Mouse (Mus musculus) brain, embryonic 14.5 days (tissue): Measurements from ENCODE around the gene Rnf43.

ENCODE experiments used
- CTCF ChIP-seq: fragments of 200-500 bp; IDR thresholded peaks from 2 replicates; pipeline ENCODE4 v1.5.1; 2012; ENCODE audit warnings: inconsistent platforms, mild to moderate bottlenecking, moderate library complexity, borderline replicate concordance; ENCODE audit not compliant: insufficient read depth, insufficient read length; ENCODE audit errors: extremely low read depth
- POLR2A ChIP-seq: fragments of 200-500 bp; IDR thresholded peaks from 2 replicates; pipeline ENCODE4 v1.6.1; 2012; ENCODE audit warnings: mild to moderate bottlenecking, inconsistent platforms, borderline replicate concordance; ENCODE audit not compliant: poor library complexity, insufficient read depth, insufficient read length, severe bottlenecking; ENCODE audit errors: extremely low read depth

DNA sequence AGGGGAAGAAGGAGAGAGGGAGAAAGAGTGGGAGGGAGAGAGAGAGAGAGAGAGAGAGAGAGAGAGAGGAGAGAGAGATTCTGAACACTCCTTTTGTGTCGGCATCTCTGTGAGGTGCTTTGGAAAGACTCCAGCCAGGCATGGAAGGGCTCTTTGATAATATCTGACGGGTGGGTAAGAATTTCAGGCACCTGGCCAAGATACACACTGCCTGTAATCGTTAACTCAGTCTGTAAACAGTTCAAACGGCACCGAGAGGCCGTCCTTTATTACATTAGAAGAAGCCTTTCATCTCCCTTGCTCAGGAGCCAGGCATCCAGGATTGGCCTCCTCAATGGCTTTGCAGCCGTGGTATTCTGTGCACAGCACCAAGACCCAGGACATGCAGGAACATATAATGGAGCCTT, 26.9 kb downstream of the Rnf43 start:
- TF ChIP-seq POLR2A = no peak
- no peak for TF ChIP-seq CTCF
